Comparison of ENCODE assay signal across 14 mouse cellular contexts in genomic region chr4:45455001-45455400, GRCm38 (mm10).
"Had no signal": no experiment of that assay in that cellular context is flagged by ENCODE, and none has a peak within 500 bp of the region (broad histone marks: within the 10 kb centered on the region; RNA-seq: fewer than 3 reads in every experiment).

No protein-coding gene starts in this region.

- H3K9me3 ChIP-seq: kidney, embryonic 15.5 days; limb, embryonic 15.5 days; liver, embryonic 15.5 days; midbrain, embryonic 15.5 days; stomach, embryonic 15.5 days had no signal

- H3K4me3 ChIP-seq: kidney, embryonic 15.5 days; left cerebral cortex, adult 2 months; limb, embryonic 15.5 days; liver, embryonic 15.5 days; midbrain, embryonic 15.5 days; stomach, embryonic 15.5 days had no signal

- ATAC-seq: midbrain, embryonic 15.5 days had no signal

- H3K27ac ChIP-seq: left cerebral cortex, adult 2 months; limb, embryonic 15.5 days; midbrain, embryonic 15.5 days had no signal

- H3K4me2 ChIP-seq: kidney, embryonic 15.5 days; limb, embryonic 15.5 days; liver, embryonic 15.5 days; lung, embryonic 14.5 days; midbrain, embryonic 11.5 days; midbrain, embryonic 15.5 days; stomach, embryonic 15.5 days had no signal

- H3K4me1 ChIP-seq: midbrain, embryonic 15.5 days had no signal

- H3K27me3 ChIP-seq: kidney, embryonic 15.5 days; liver, embryonic 15.5 days; midbrain, embryonic 15.5 days; stomach, embryonic 15.5 days had no signal

- DNase-seq: kidney, adult 18-20 months; kidney, postnatal 14 days; lung, embryonic 14.5 days; lung, postnatal 10 days; lung, postnatal 4 days; thymus, adult 2 months; thymus, postnatal 25 days had no signal

- H3K9ac ChIP-seq: kidney, embryonic 15.5 days; limb, embryonic 15.5 days; liver, embryonic 15.5 days; lung, embryonic 14.5 days; midbrain, embryonic 15.5 days; stomach, embryonic 15.5 days had no signal

- H3K36me3 ChIP-seq: midbrain, embryonic 15.5 days had no signal
